8 mouse cellular contexts compared by ENCODE assay signal in the genomic region with DNA sequence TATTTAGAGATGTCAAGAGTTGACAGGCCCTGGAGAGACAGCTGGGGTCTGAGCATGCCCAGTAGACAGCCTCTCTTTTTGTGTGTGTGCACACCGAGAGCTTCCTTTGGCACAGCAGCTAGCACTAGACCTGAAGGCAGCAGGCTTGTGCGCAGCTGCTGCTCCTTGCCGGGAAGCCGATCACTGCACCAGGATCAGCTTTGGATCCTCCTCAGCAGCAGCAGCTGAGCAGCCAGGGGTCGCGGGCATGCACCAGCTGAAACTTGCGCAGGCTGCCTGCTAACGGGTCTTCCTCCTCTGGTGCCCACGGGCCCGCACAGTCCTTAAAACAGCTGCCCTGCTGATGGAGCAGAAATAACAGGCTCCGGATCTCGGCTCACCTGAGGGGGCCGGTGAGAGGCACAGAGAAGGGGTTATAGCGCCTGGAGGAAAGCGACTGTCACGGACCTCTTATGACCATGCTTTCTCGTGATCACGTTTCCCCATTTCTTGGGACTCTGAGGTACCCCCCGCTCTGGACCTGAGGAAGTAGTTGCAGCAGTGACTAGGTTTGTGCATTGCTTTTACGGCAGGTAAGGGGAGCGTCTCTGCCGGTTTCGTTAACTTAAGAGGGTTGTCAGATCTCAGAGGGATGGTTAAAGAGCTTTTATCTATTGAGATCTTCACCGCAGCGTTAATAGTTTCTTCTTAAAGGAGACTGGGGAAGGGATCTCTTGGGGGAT. TPM values are rescaled to one million over a fixed set of nuclear protein-coding genes. Genes with fewer than 3 reads are reported as not detected.
DNase-seq lines count a peak whose midpoint lies in the region; ATAC-seq and TF ChIP-seq lines count a peak whose summit lies in the region.

No protein-coding gene starts in this region.

- TF ChIP-seq RAD21 in CH12.LX (IDR thresholded peaks at IDR 0.05; ENCODE audit: low read depth, low read length) = no peak

- H3K4me2 ChIP-seq in CH12.LX (ENCODE audit: insufficient read depth, low read depth, poor library complexity, severe bottlenecking) = peak overlapping the region; percentile 25
- H3K4me2 ChIP-seq in forebrain, embryonic 12.5 days = peak overlapping the region; percentile 69
- peak overlapping the region; percentile 80 for H3K4me2 ChIP-seq in intestine, embryonic 16.5 days (ENCODE audit: low read depth, low read length)
- H3K4me2 ChIP-seq in liver, embryonic 12.5 days = peak overlapping the region; percentile 61

- WGBS in forebrain, embryonic 12.5 days = 3% methylated on average over 25 of the region's 25 CpGs
- 3% methylated on average over 25 of the region's 25 CpGs for WGBS in intestine, embryonic 16.5 days
- WGBS in liver, embryonic 12.5 days (ENCODE audit: insufficient replicate concordance) = 4% methylated on average over 25 of the region's 25 CpGs

- peak; percentile 93 for ATAC-seq in forebrain, embryonic 12.5 days (ENCODE audit: low FRiP score)
- ATAC-seq in intestine, embryonic 16.5 days = peak; percentile 52; the same call in 1 of the 2 replicates
- no peak for ATAC-seq in liver, embryonic 12.5 days

- peaks cover 0 to 2% of the 10 kb centered on the region in 2 experiments; a peak in 1 of 4 replicates for H3K4me1 ChIP-seq in CH12.LX (ENCODE audit: control insufficient read depth in 1 of 2, insufficient read depth in 2 of 2)
- no peaks in the 10 kb centered on the region for H3K4me1 ChIP-seq in forebrain, embryonic 12.5 days
- H3K4me1 ChIP-seq in intestine, embryonic 16.5 days (ENCODE audit: control insufficient read depth, insufficient read depth, low read length) = no peaks in the 10 kb centered on the region
- H3K4me1 ChIP-seq in liver, embryonic 12.5 days = no peaks in the 10 kb centered on the region

- DNase-seq in adrenal gland, postnatal 25 days = peak; percentile 4
- no peak for DNase-seq in adrenal gland, adult 18-20 months (ENCODE audit: low spot score in 2 of 2)
- no peak for DNase-seq in CH12.LX (ENCODE audit: extremely low read depth)
- DNase-seq in retina, postnatal 1 day = peak; percentile 71
- no peak for DNase-seq in spleen, adult 12 weeks (ENCODE audit: low spot score)

- no peaks in the 10 kb centered on the region for H3K9me3 ChIP-seq in CH12.LX (replicated peaks; ENCODE audit: low read length)
- no peaks in the 10 kb centered on the region for H3K9me3 ChIP-seq in forebrain, embryonic 12.5 days
- no peaks in the 10 kb centered on the region for H3K9me3 ChIP-seq in intestine, embryonic 16.5 days (ENCODE audit: control insufficient read depth, low read length)
- H3K9me3 ChIP-seq in liver, embryonic 12.5 days (replicated peaks) = no peaks in the 10 kb centered on the region

- no peak overlapping the region for H3K9ac ChIP-seq in CH12.LX (ENCODE audit: insufficient read depth, low read depth)
- H3K9ac ChIP-seq in forebrain, embryonic 12.5 days = peak overlapping the region; percentile 29
- H3K9ac ChIP-seq in intestine, embryonic 16.5 days (ENCODE audit: low read depth, low read length) = peak overlapping the region; percentile 45; the same call in 1 of the 2 replicates
- H3K9ac ChIP-seq in liver, embryonic 12.5 days = no peak overlapping the region

- H3K27me3 ChIP-seq in CH12.LX (replicated peaks) = no peaks in the 10 kb centered on the region
- no peaks in the 10 kb centered on the region for H3K27me3 ChIP-seq in forebrain, embryonic 12.5 days
- H3K27me3 ChIP-seq in intestine, embryonic 16.5 days (replicated peaks; ENCODE audit: control insufficient read depth, insufficient read depth, low read length) = no peaks in the 10 kb centered on the region
- peaks cover 13% of the 10 kb centered on the region; the same call in 1 of the 2 replicates for H3K27me3 ChIP-seq in liver, embryonic 12.5 days (replicated peaks)

- TF ChIP-seq CTCF in CH12.LX (conservative IDR thresholded peaks at IDR 0.05 in 1 of 2, IDR thresholded peaks at IDR 0.05 in 1 of 2; ENCODE audit: low read depth in 2 of 2, low read length in 2 of 2) = no peak

- H3K36me3 ChIP-seq in CH12.LX (replicated peaks in 1 of 2; ENCODE audit: control insufficient read depth in 1 of 2, insufficient read depth in 1 of 2, low read length in 1 of 2) = no peaks in the 10 kb centered on the region
- H3K36me3 ChIP-seq in forebrain, embryonic 12.5 days (replicated peaks) = no peaks in the 10 kb centered on the region
- no peaks in the 10 kb centered on the region for H3K36me3 ChIP-seq in intestine, embryonic 16.5 days (ENCODE audit: control insufficient read depth, insufficient read depth, low read length)
- no peaks in the 10 kb centered on the region for H3K36me3 ChIP-seq in liver, embryonic 12.5 days

- no peak for TF ChIP-seq POLR2A in CH12.LX (IDR thresholded peaks at IDR 0.05; ENCODE audit: low read depth, low read length)

- no peak overlapping the region for H3K4me3 ChIP-seq in CH12.LX (replicated peaks in 1 of 3; ENCODE audit: low read depth in 2 of 3, low read length in 2 of 3, poor library complexity in 1 of 3)
- H3K4me3 ChIP-seq in forebrain, embryonic 12.5 days (replicated peaks) = peak overlapping the region; percentile 46
- H3K4me3 ChIP-seq in intestine, embryonic 16.5 days (ENCODE audit: low read length) = peak overlapping the region; percentile 45
- peak overlapping the region; percentile 30 for H3K4me3 ChIP-seq in liver, embryonic 12.5 days

- dilution Hi-C loops in CH12.LX (cut with MboI; ENCODE audit: extremely low pct_ligation_motif_present, extremely low pct_unique_long_range_greater_than_20kb, low sequenced_read_pairs) = no loop called here

- in situ Hi-C loops in CH12.LX (cut with MboI; ENCODE audit: low pct_ligation_motif_present, low pct_unique_long_range_greater_than_20kb, low sequenced_read_pairs) = loop anchor here (5.0 kb wide), 1 partner anchor 318 kb away; a partner anchor contains a TSS

- H3K79me2 ChIP-seq in CH12.LX (replicated peaks; ENCODE audit: control insufficient read depth, extremely low read depth, insufficient read depth, poor library complexity, severe bottlenecking) = no peaks in the 10 kb centered on the region

- TF ChIP-seq EP300 in CH12.LX (IDR thresholded peaks at IDR 0.05; ENCODE audit: low read length) = no peak

- H3K27ac ChIP-seq in CH12.LX (ENCODE audit: insufficient read depth, low read depth) = no peak overlapping the region
- H3K27ac ChIP-seq in forebrain, embryonic 12.5 days = no peak overlapping the region
- H3K27ac ChIP-seq in intestine, embryonic 16.5 days (ENCODE audit: low read length) = no peak overlapping the region
- H3K27ac ChIP-seq in liver, embryonic 12.5 days = no peak overlapping the region

TF ChIP-seq in CH12.LX, 34 proteins besides CTCF, POLR2A, EP300 and RAD21:
- peak; percentile 41; the same call in 1 of the 2 replicates for TF ChIP-seq NRF1 (IDR thresholded peaks at IDR 0.05; ENCODE audit: low read depth, low read length)
- TF ChIP-seq POLR2AphosphoS2 (IDR thresholded peaks at IDR 0.05; ENCODE audit: low read depth, low read length) = no peak

RNA-seq across cellular contexts. Expression of a gene that starts 57.8 kb away (rescaled TPM):
- total RNA-seq in adrenal gland, postnatal 25 days (2021) = 33.5 and 52.2 TPM in 2 replicates
- 10 to 100 TPM; 20.1 to 25.8 TPM for total RNA-seq in adrenal gland, adult 18-20 months (2021)
- total RNA-seq in CH12.LX (2012; rRNA removed) (3.2 and 3.3 TPM in 2 replicates), CH12.LX (2014; rRNA removed) (4.2 and 4.3 TPM in 2 replicates)
- 3.0 and 3.3 TPM in 2 replicates for polyA plus RNA-seq in CH12.LX (2012; ENCODE audit: insufficient read length, low read depth)
- 17.9 and 21.7 TPM in 2 replicates for polyA plus RNA-seq in forebrain, embryonic 12.5 days (2016; fragmentation: Nextera tagmentation; extraction: Ambion mirVana)
- 48.8 and 48.9 TPM in 2 replicates for polyA plus RNA-seq in intestine, embryonic 16.5 days (2015; fragmentation: Nextera tagmentation; extraction: Ambion mirVana)
- polyA plus RNA-seq in liver, embryonic 12.5 days (2016; fragmentation: Nextera tagmentation; extraction: Ambion mirVana) = 9.3 and 10.1 TPM in 2 replicates

Comparison
In these comparisons a context has a peak if more than half of its experiments do, and no peak if none do; other contexts are left out.
1. DNase-seq: peak in adrenal gland, postnatal 25 days (single experiment) and retina, postnatal 1 day (single experiment); none in adrenal gland, adult 18-20 months (0 of 2), CH12.LX (single experiment) and spleen, adult 12 weeks (single experiment).
2. H3K4me2 ChIP-seq: peak in every context shown above with its lines; median percentile 80 in intestine, embryonic 16.5 days; 69 in forebrain, embryonic 12.5 days; 61 in liver, embryonic 12.5 days; 25 in CH12.LX.
3. H3K4me3 ChIP-seq: peak in forebrain, embryonic 12.5 days (single experiment), intestine, embryonic 16.5 days (single experiment) and liver, embryonic 12.5 days (single experiment); none in CH12.LX (0 of 3).
4. H3K9ac ChIP-seq: peak in forebrain, embryonic 12.5 days (single experiment) and intestine, embryonic 16.5 days (single experiment); none in CH12.LX (single experiment) and liver, embryonic 12.5 days (single experiment).